Mouse (Mus musculus): Measurements from ENCODE around the gene Pigq.

The Pigq gene

DNA sequence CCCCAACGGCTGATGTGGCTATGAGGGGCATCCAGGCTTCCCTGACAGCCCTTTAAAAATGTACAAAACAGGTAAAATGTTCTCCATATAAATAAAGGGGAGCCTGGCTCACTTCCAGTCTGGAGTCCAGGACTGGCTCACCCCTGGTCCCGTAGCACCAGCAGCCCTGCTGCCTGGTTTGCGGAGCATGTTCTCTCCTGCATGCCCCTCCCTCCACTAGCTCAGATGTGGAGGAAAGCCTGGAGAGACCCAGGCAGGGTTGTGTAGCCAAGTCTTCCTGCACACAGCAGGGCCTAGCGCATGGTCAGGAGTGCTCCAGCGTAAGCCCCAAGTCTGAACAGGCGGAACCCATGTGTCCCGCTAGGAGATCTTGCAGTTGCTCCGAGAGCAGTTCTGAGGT, 61.5 kb downstream of the Pigq start:
- peak in 1 of 2 experiments; percentile 56 for DNase-seq (ENCODE audit: low spot score in 2 of 2)

GRCm38 (mm10) chr17:25882306-25882705, 62.4 kb downstream of the Pigq start:
- DNase-seq (ENCODE audit: low spot score in 2 of 2) = peak in 1 of 2 experiments; percentile 63

DNA sequence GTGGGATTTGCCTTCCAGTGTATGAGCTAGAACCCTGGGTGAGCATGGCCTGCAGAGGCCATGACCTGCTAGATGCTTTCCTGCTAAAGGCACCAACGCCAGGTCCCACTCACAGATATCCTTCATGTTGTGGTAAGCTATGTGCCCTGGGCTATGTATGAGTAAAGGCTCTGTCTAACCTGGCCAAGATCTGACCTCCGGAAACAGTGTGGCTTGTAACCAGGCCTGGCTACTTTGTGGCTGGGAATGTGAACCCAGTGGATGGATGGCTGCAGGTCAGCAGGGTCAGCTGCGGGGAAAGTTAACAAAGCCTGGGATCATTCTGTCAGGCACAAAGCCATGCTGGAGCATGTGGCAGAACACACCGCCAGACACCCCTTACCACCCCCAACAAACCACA, 63.0 kb downstream of the Pigq start:
- DNase-seq (ENCODE audit: low spot score in 2 of 2) = no peak

- no peak for DNase-seq (ENCODE audit: low spot score in 2 of 2)
Measured at GRCm38 (mm10) chr17:25880913-25881641, 63.7 kb downstream of the Pigq start.

DNA sequence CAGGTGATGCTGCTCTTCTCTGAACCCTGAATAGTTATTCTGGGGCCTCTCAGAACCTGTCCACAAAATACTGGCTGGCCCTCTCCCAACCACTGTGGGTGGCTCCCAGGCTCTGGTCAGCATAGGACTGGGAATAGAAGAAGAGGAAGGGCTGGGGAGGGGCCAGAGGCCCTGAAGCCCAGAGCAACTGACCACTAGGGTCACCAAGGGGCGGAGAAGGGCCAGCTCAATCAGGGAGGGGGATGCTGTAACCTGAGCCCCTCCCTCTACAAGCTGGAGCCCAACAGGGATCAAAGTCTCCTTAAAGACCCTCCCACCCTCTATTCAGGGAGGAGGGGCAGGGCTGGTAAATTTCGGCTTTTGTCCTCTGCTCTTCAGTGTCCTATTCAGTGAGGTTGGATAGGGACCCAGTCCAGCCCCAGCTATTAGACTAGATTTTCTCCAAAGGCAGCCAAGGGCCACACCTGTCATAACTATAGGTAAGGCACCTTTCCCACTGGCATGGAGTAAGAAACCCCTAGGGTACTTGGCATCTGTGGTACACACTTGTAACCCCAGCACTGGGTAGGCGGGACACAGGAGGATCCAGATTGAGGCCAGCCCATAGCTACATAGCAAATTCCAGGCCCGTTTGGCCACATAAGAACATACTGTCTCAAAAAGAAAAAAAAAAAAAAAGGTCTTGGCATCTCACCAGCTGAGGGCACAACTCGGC, 64.4 kb downstream of the Pigq start, which contains the start of gene Wfikkn1:
TSS of gene Wfikkn1 (minus strand) at position 663 of the 715 bp plus-strand sequence.
- DNase-seq (ENCODE audit: low spot score in 2 of 2) = no peak

GRCm38 (mm10) chr17:25879750-25880149, 65.0 kb downstream of the Pigq start:
- DNase-seq (ENCODE audit: low spot score in 2 of 2) = peak in 1 of 2 experiments; percentile 60

DNA sequence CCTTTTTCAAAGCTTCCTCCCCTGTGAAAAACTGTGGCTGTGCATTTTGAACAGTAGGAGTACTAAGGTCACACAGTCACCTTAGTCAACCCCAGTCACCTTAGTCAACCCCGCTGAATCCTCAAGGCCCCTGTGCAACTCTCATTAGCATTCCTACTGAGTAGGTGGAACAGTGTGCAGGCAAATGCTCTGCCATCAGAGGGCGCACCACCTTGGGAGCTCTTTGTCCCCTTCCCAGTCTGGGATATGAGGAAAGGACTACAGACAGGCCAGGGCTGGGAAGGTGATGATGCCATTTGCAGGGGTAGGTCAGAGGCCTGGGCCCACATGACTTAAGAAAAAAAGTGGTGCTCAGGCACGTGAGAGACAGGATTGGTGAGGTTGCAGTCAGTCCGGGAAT, 65.5 kb downstream of the Pigq start:
- DNase-seq (ENCODE audit: low spot score in 2 of 2) = peak in 1 of 2 experiments; percentile 65

GRCm38 (mm10) chr17:25878611-25879180, 66.0 kb downstream of the Pigq start:
- no peak for DNase-seq (ENCODE audit: low spot score in 2 of 2)

DNA sequence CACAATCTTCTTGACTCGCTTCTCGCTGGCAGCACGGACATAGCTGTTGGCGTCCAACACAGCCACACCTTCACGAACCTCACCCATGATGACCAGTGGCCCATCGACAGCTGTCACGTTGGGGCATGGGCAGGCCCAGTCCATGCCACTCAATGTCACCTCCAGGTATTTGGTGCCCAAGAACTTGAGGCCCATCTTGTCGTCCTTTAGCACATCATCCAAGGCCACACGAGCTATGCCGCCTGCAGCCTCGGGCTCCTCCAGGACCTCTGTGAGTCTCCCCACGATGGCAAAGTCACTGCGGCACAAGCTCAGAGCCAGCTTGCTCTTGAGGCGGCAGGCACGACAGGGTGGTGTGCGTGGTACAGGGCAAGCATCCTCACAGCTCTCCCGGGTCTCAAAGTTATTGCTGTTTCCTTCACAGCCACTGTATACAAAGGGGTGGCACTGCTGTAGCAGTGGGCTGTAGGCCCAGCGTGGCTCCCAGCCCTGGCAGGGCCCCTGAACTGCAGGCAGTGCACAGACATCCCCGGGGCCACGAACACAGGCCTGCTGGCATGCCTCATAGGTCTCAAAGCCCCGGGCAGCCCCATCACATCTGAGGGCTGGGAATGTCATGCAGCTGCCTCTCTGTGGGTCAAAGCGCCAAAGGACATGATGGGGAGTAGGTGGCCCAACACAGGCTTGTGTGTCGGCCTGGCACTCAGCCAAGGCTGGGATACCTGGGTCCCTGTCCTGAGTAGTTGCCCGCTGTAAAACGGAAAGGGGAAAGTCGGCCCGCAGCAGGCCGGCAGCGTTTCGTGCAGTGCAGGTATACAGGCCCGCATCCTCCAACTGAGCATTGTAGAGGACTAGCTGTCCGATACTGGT, 66.8 kb downstream of the Pigq start:
- DNase-seq (ENCODE audit: low spot score in 2 of 2) = no peak

DNA sequence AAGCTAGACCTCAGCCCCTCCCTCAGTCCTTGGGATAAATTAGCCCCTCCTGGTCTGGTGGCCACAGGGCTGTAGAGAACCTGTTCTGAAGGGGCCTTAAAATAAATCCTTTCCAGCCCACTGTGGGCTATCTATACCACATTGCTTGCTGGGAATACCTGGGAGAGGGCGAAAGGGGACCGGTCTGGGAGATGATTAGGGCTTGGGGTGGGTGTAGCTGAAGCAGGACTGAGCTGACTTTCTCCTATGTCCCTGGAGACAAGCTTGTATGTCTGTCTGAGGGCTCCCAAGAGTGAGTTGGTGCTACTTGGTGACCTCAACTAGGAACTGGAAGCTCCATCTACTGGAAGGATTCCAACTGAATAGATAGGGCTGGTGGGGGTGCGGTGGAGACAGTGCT, 67.7 kb downstream of the Pigq start:
- no peak for DNase-seq (ENCODE audit: low spot score in 2 of 2)

Measured in spleen, postnatal 4 days (tissue).